Mouse (Mus musculus) C2C12 (cell line): Measurements from ENCODE around the gene Sbf2.

Experiments
- CEBPB ChIP-seq: IDR thresholded peaks from one replicate; pipeline ENCODE4 v1.6.1; 2011; ENCODE audit warnings: low read depth, mild to moderate bottlenecking, control low read depth, moderate library complexity
- CTCF ChIP-seq: IDR thresholded peaks from one replicate; pipeline ENCODE4 v1.5.1; 2011; ENCODE audit not compliant: control insufficient read depth, insufficient read depth, insufficient read length
- FOSL1 ChIP-seq: IDR thresholded peaks from one replicate; pipeline ENCODE4 v1.8.0; 2011; ENCODE audit warnings: mild to moderate bottlenecking, low read length; ENCODE audit not compliant: poor library complexity, insufficient read depth, severe bottlenecking
- MAX ChIP-seq: IDR thresholded peaks from one replicate; pipeline ENCODE4 v1.6.1; 2011; ENCODE audit warnings: mild to moderate bottlenecking, control low read depth
- MYOD1 ChIP-seq: IDR thresholded peaks from one replicate; pipeline ENCODE4 v1.6.1; 2011; ENCODE audit warnings: low read depth; ENCODE audit not compliant: control insufficient read depth, insufficient read length
- MYOG ChIP-seq: IDR thresholded peaks from one replicate; pipeline ENCODE4 v1.6.1; 2011; ENCODE audit not compliant: control insufficient read depth, insufficient read length; ENCODE audit errors: extremely low read depth
- USF1 ChIP-seq: IDR thresholded peaks from one replicate; pipeline ENCODE4 v1.6.1; 2011; ENCODE audit warnings: low read depth, mild to moderate bottlenecking, control low read depth, moderate library complexity

- TF ChIP-seq CTCF (no peak), USF1 (no peak), MYOD1 (no peak), MAX (no peak), CEBPB (no peak), MYOG (no peak), FOSL1 (no peak)
Observed at GRCm38 (mm10) chr7:110287476-110288071, 327.1 kb downstream of the Sbf2 start.
